Mouse (Mus musculus) lung, embryonic 14.5 days (tissue): ENCODE results near the gene Cygb. TPM values are rescaled to one million over a fixed set of nuclear protein-coding genes. Genes with fewer than 3 reads are reported as not detected.
"Not testable (repeated sequence)": the region's sequence is repeated elsewhere in the genome, so short reads cannot be mapped to it uniquely, and the experiment has no call there.

ENCODE experiments used
- ATAC-seq: fragments of 200-750 bp; cut with Nextera tagmentation; 2 replicates; pipeline ENCODE4 v1.8.0; 2017; ENCODE audit warnings: mild to moderate bottlenecking, moderate TSS enrichment, moderate library complexity; ENCODE audit not compliant: insufficient read depth
- DNase-seq: peaks from one replicate; pipeline ENCODE4 v3.0.0-alpha.2; 2015
- H3K27ac ChIP-seq: fragments of 300-500 bp; sonication (generic); 2 replicates; pipeline ENCODE4 v1.5.1; 2014; ENCODE audit warnings: low read depth, mild to moderate bottlenecking, moderate library complexity
- H3K27me3 ChIP-seq: fragments of 300-500 bp; sonication (generic); 2 replicates; pipeline ENCODE4 v1.6.1; 2014; ENCODE audit warnings: low read length, control low read depth; ENCODE audit not compliant: insufficient read depth
- H3K36me3 ChIP-seq: fragments of 300-500 bp; sonication (generic); 2 replicates; pipeline ENCODE4 v1.6.1; 2014; ENCODE audit warnings: control low read depth; ENCODE audit not compliant: insufficient read depth
- H3K4me1 ChIP-seq: fragments of 300-500 bp; sonication (generic); 2 replicates; pipeline ENCODE4 v1.6.1; 2014; ENCODE audit warnings: antibody characterized with exemption, control low read depth; ENCODE audit not compliant: insufficient read depth
- H3K4me2 ChIP-seq: fragments of 300-500 bp; sonication (generic); 2 replicates; pipeline ENCODE4 v1.6.1; 2014; ENCODE audit warnings: mild to moderate bottlenecking
- H3K4me3 ChIP-seq: fragments of 300-500 bp; sonication (generic); 2 replicates; pipeline ENCODE4 v1.5.1; 2014; ENCODE audit warnings: low read depth, low read length
- H3K9ac ChIP-seq: fragments of 300-500 bp; sonication (generic); 2 replicates; pipeline ENCODE4 v1.6.1; 2014
- H3K9me3 ChIP-seq: fragments of 300-500 bp; sonication (generic); 2 replicates; pipeline ENCODE4 v1.6.1; 2016; ENCODE audit warnings: low read depth, low read length, control low read depth
- CTCF ChIP-seq: IDR thresholded peaks from 2 replicates; pipeline ENCODE4 v1.5.1; 2016; ENCODE audit warnings: antibody characterized with exemption, low read depth
- WGBS: fragments of 180-500 bp; shearing (Covaris S2); extraction: QIAGEN DNeasy Blood & Tissue Kit; methylation state at CpG from one replicate; pipeline ENCODE4 v1.1.7; 2014; 5-methylcytosine and 5-hydroxymethylcytosine counted together
- polyA plus RNA-seq: library from polyadenylated mRNA; unstranded; fragments of >200 nt; fragmentation: Nextera tagmentation; extraction: Ambion mirVana; gene quantifications from 2 replicates; pipeline ENCODE4 v1.2.1, GENCODE M21; 2014

Gene Cygb
- polyA plus RNA-seq, 1 experiment from 2014 or later: 9.5 TPM

- Histone ChIP-seq H3K9me3 (no peaks in the 10 kb centered on the region), H3K9ac (0 out of 2 replicates have a peak overlapping the region, but pooled peaks have one; percentile 3), H3K27ac (0 out of 2 replicates have a peak overlapping the region, but pooled peaks have one; percentile 2), H3K4me1 (peaks cover 23% of the 10 kb centered on the region; the same call in 1 of the 2 replicates), H3K36me3 (no peaks in the 10 kb centered on the region), H3K4me3 (no peak overlapping the region), H3K4me2 (peak overlapping the region; percentile 48), H3K27me3 (no peaks in the 10 kb centered on the region)
- DNase-seq (peak; percentile 31), ATAC-seq (no peak)
- TF ChIP-seq CTCF: no peak
- WGBS: 10% methylated on average over 19 of the region's 19 CpGs
Observed at GRCm38 (mm10) chr11:116643579-116644224, 10.4 kb downstream of the Cygb start.

GRCm38 (mm10) chr11:116642681-116643578 is 11.2 kb downstream of the Cygb start:
- Histone ChIP-seq H3K27ac (no peak overlapping the region), H3K4me3 (no peak overlapping the region), H3K9ac (no peak overlapping the region), H3K4me2 (peak overlapping the region; percentile 48), H3K36me3 (no peaks in the 10 kb centered on the region), H3K27me3 (no peaks in the 10 kb centered on the region), H3K4me1 (peaks cover 15% of the 10 kb centered on the region; the same call in 1 of the 2 replicates), H3K9me3 (no peaks in the 10 kb centered on the region)
- DNase-seq (peak; percentile 94), ATAC-seq (peak; percentile 42)
- peak; percentile 97 for TF ChIP-seq CTCF
- 30% methylated on average over 14 of the region's 14 CpGs for WGBS

- no peak for TF ChIP-seq CTCF
- DNase-seq: no peak
- Histone ChIP-seq H3K4me2 (no peak overlapping the region), H3K27ac (no peak overlapping the region), H3K9me3 (no peaks in the 10 kb centered on the region), H3K4me3 (no peak overlapping the region), H3K4me1 (peaks cover 11% of the 10 kb centered on the region; the same call in 1 of the 2 replicates), H3K27me3 (no peaks in the 10 kb centered on the region), H3K36me3 (no peaks in the 10 kb centered on the region), H3K9ac (no peak overlapping the region)
- no peak for ATAC-seq
- 60% methylated on average over 3 of the region's 3 CpGs for WGBS
Observed at GRCm38 (mm10) chr11:116641731-116642130, 12.4 kb downstream of the Cygb start.

- Histone ChIP-seq H3K4me1 (peaks cover 9% of the 10 kb centered on the region; the same call in 1 of the 2 replicates), H3K27me3 (no peaks in the 10 kb centered on the region), H3K4me3 (no peak overlapping the region), H3K36me3 (no peaks in the 10 kb centered on the region), H3K4me2 (no peak overlapping the region), H3K27ac (no peak overlapping the region), H3K9me3 (no peaks in the 10 kb centered on the region), H3K9ac (no peak overlapping the region)
- TF ChIP-seq CTCF: peak; percentile 50
- ATAC-seq (no peak), DNase-seq (peak; percentile 63)
- 49% methylated on average over 5 of the region's 5 CpGs for WGBS
Observed at GRCm38 (mm10) chr11:116641168-116641567, 12.9 kb downstream of the Cygb start.

GRCm38 (mm10) chr11:116636607-116637006 is 17.5 kb downstream of the Cygb start:
- not testable (repeated sequence) for DNase-seq, H3K27me3 ChIP-seq, H3K4me2 ChIP-seq, H3K36me3 ChIP-seq, ATAC-seq, H3K27ac ChIP-seq, H3K4me1 ChIP-seq, H3K9me3 ChIP-seq, H3K4me3 ChIP-seq, H3K9ac ChIP-seq
- TF ChIP-seq CTCF: peak; percentile 33
- WGBS: 70% methylated on average over 8 of the region's 8 CpGs

GRCm38 (mm10) chr11:116632962-116633361 is 21.2 kb downstream of the Cygb start:
- no peaks in the 10 kb centered on the region for H3K9me3 ChIP-seq

More at GRCm38 (mm10) chr11:116632962-116633361, 21.2 kb downstream of the Cygb start:
- Histone ChIP-seq H3K4me1 (no peaks in the 10 kb centered on the region), H3K27ac (no peak overlapping the region), H3K4me2 (no peak overlapping the region), H3K27me3 (no peaks in the 10 kb centered on the region), H3K9ac (no peak overlapping the region), H3K36me3 (no peaks in the 10 kb centered on the region), H3K4me3 (no peak overlapping the region)
- no peak for ATAC-seq
- TF ChIP-seq CTCF: no peak
- DNase-seq: peak; percentile 46
- 73% methylated on average over 10 of the region's 10 CpGs for WGBS
